19 mouse cellular contexts compared by ENCODE assay signal in genomic region chr5:114616336-114617061, GRCm38 (mm10). TPM values are rescaled to one million over a fixed set of nuclear protein-coding genes. Genes with fewer than 3 reads are reported as not detected.
DNase-seq lines count a peak whose midpoint lies in the region; ATAC-seq and TF ChIP-seq lines count a peak whose summit lies in the region.
"Had no signal": no experiment of that assay in that cellular context is flagged by ENCODE, and none has a peak within 500 bp of the region (broad histone marks: within the 10 kb centered on the region; RNA-seq: fewer than 3 reads in every experiment).

No protein-coding gene starts in this region.

- 0 out of 2 replicates have a peak overlapping the region, but pooled peaks have one; percentile 30 for H3K4me3 ChIP-seq in E14TG2a.4 (replicated peaks; ENCODE audit: low read length)
- no peak overlapping the region for H3K4me3 ChIP-seq in liver, embryonic 13.5 days (replicated peaks)
- H3K4me3 ChIP-seq in limb, embryonic 10.5 days: no peak overlapping the region
- H3K4me3 ChIP-seq: gastrocnemius, adult 2 months; limb, embryonic 15.5 days; midbrain, embryonic 13.5 days had no signal

- DNase-seq in 3T3-L1 (ENCODE audit: low read depth, low spot score): peak; percentile 20
- peak; percentile 33 for DNase-seq in induced T-regulatory cell, adult 2 months (ENCODE audit: low read depth)
- peak; percentile 46 for DNase-seq in liver, embryonic 13.5 days
- DNase-seq in spleen, postnatal 14 days (ENCODE audit: low spot score in 2 of 2): no peak
- DNase-seq in limb, embryonic 10.5 days (ENCODE audit: low spot score): no peak
- DNase-seq in left cerebral cortex, postnatal 14 days (ENCODE audit: low spot score in 2 of 2): no peak
- DNase-seq: cerebellum, postnatal 10 days; gastrocnemius, adult 2 months; heart, adult 18-20 months; heart, postnatal 4 days; right cerebral cortex, postnatal 25 days had no signal

- intact Hi-C loops in left cerebral cortex, postnatal 14 days (cut with DNase I): no loop called here

- peaks cover 70% of the 10 kb centered on the region for H3K4me1 ChIP-seq in E14TG2a.4 (replicated peaks; ENCODE audit: low read depth, low read length)
- H3K4me1 ChIP-seq in liver, embryonic 13.5 days (replicated peaks): peaks cover 44% of the 10 kb centered on the region
- peaks cover 31% of the 10 kb centered on the region for H3K4me1 ChIP-seq in limb, embryonic 10.5 days

- no peak overlapping the region for H3K9ac ChIP-seq in liver, embryonic 13.5 days
- H3K9ac ChIP-seq: limb, embryonic 15.5 days; midbrain, embryonic 13.5 days had no signal

- H3K4me2 ChIP-seq in liver, embryonic 13.5 days: no peak overlapping the region
- H3K4me2 ChIP-seq: limb, embryonic 15.5 days; midbrain, embryonic 13.5 days had no signal

- no peaks in the 10 kb centered on the region for H3K9me3 ChIP-seq in E14TG2a.4 (ENCODE audit: low read length)
- H3K9me3 ChIP-seq in liver, embryonic 13.5 days (replicated peaks): no peaks in the 10 kb centered on the region
- H3K9me3 ChIP-seq in limb, embryonic 10.5 days (replicated peaks): no peaks in the 10 kb centered on the region
- H3K9me3 ChIP-seq: limb, embryonic 15.5 days; midbrain, embryonic 13.5 days had no signal

- H3K27ac ChIP-seq in liver, embryonic 13.5 days: no peak overlapping the region
- no peak overlapping the region for H3K27ac ChIP-seq in limb, embryonic 10.5 days
- H3K27ac ChIP-seq: gastrocnemius, adult 2 months; hindbrain, postnatal 0 days; kidney, postnatal 0 days; limb, embryonic 15.5 days; midbrain, embryonic 13.5 days had no signal

- H3K36me3 ChIP-seq in E14TG2a.4 (ENCODE audit: insufficient read depth, low read length): no peaks in the 10 kb centered on the region
- no peaks in the 10 kb centered on the region for H3K36me3 ChIP-seq in liver, embryonic 13.5 days
- peaks cover 6% of the 10 kb centered on the region; the same call in 1 of the 2 replicates for H3K36me3 ChIP-seq in limb, embryonic 10.5 days
- H3K36me3 ChIP-seq: limb, embryonic 15.5 days had no signal

- ATAC-seq in liver, embryonic 13.5 days (ENCODE audit: low read depth): no peak
- no peak for ATAC-seq in inflammation-experienced regulatory T-cells, adult 6 months
- ATAC-seq: forebrain, embryonic 14.5 days; hindbrain, postnatal 0 days; lung, postnatal 0 days; midbrain, embryonic 13.5 days had no signal

- whole genome bisulfite sequencing in liver, embryonic 13.5 days (ENCODE audit: insufficient replicate concordance): 61% methylated on average over 11 of the region's 11 CpGs
- 77% methylated on average over 11 of the region's 11 CpGs for WGBS in limb, embryonic 10.5 days

- peaks cover 16% of the 10 kb centered on the region for H3K27me3 ChIP-seq in E14TG2a.4 (ENCODE audit: insufficient read depth, low read length)
- H3K27me3 ChIP-seq in liver, embryonic 13.5 days: no peaks in the 10 kb centered on the region
- peaks cover 8% of the 10 kb centered on the region for H3K27me3 ChIP-seq in limb, embryonic 10.5 days (ENCODE audit: low read depth, poor library complexity, severe bottlenecking)
- H3K27me3 ChIP-seq: midbrain, embryonic 13.5 days had no signal

- no peak for TF ChIP-seq CTCF in E14TG2a.4 (conservative IDR thresholded peaks at IDR 0.05; ENCODE audit: low read length)

RNA-seq across cellular contexts. Expression of gene Trpv4, which starts 41.7 kb away (rescaled TPM):
- polyA plus RNA-seq in liver, embryonic 13.5 days (2015; fragmentation: Nextera tagmentation; extraction: Ambion mirVana): 0.17 and 0.23 TPM in 2 replicates
- 0.31 TPM in 2 replicates for polyA plus RNA-seq in limb, embryonic 10.5 days (2016; fragmentation: Nextera tagmentation; extraction: Ambion mirVana)
- polyA plus RNA-seq in inflammation-experienced regulatory T-cells, adult 6 months (2017; shearing (Covaris generic)): under 1 TPM; 0.19 to 0.90 (median 0.47) TPM
- 1 to 10 TPM; 2.0 to 2.2 TPM for total RNA-seq in left cerebral cortex, postnatal 14 days (2021)

RNA-seq across cellular contexts. Expression of gene Fam222a, which starts 48.7 kb away (rescaled TPM):
- polyA plus RNA-seq in liver, embryonic 13.5 days (2015; fragmentation: Nextera tagmentation; extraction: Ambion mirVana): 0.58 and 0.61 TPM in 2 replicates
- polyA plus RNA-seq in limb, embryonic 10.5 days (2016; fragmentation: Nextera tagmentation; extraction: Ambion mirVana): 1.4 and 1.9 TPM in 2 replicates
- not detected for polyA plus RNA-seq in inflammation-experienced regulatory T-cells, adult 6 months (2017; shearing (Covaris generic))
- 1 to 10 TPM; 8.1 to 9.0 TPM for total RNA-seq in left cerebral cortex, postnatal 14 days (2021)

Comparison
In these comparisons a context has a peak if more than half of its experiments do, and no peak if none do; other contexts are left out.
1. DNase-seq: peak in 3T3-L1 (single experiment), induced T-regulatory cell, adult 2 months (single experiment) and liver, embryonic 13.5 days (single experiment); none in spleen, postnatal 14 days (0 of 2), limb, embryonic 10.5 days (single experiment) and left cerebral cortex, postnatal 14 days (0 of 2).